Mouse (Mus musculus): ENCODE results near the gene Nf2. TPM values are rescaled to one million over a fixed set of nuclear protein-coding genes. Genes with fewer than 3 reads are reported as not detected.

Nf2 gene
- total and polyA plus RNA-seq, 3 experiments, result 45.2 to 103 (median 50.7) TPM

DNA sequence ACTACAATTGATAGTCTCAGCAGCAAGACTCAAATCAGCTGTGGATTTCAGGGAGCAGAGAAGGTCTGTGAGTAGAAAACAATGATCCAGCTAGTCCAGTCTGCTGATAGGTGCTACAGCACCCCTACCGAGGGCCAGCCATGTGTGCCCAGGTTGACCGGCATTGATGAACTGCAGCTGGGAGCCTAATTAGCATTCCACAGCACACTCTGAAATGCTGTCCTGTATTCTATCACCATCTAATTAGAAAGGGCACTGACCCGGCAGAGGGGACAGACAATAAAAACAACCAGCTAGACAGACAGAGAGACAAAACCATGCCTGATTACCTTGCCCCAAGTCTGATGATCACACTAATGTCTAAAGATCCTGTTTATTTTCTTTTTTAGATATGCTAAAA is 56.3 kb downstream of the Nf2 start:
- peaks cover 47 to 91% of the 10 kb centered on the region in 2 experiments for H3K36me3 ChIP-seq (replicated peaks in 1 of 2; ENCODE audit: control insufficient read depth in 1 of 2, insufficient read depth in 1 of 2, low read length in 1 of 2)
- in situ Hi-C loops (cut with MboI; ENCODE audit: low pct_ligation_motif_present, low pct_unique_long_range_greater_than_20kb, low sequenced_read_pairs), result no loop called here

GRCm38 (mm10) chr11:4791549-4791948 is 57.8 kb downstream of the Nf2 start:
- TF ChIP-seq POLR2AphosphoS2 (IDR thresholded peaks at IDR 0.05; ENCODE audit: low read depth, low read length) (no peak), ZNF384 (IDR thresholded peaks at IDR 0.05; ENCODE audit: low read depth, low read length) (no peak), BHLHE40 (IDR thresholded peaks at IDR 0.05; ENCODE audit: low read depth, low read length) (no peak), ZMIZ1 (IDR thresholded peaks at IDR 0.05; ENCODE audit: low read depth, low read length) (no peak), CHD1 (IDR thresholded peaks at IDR 0.05; ENCODE audit: low read depth, low read length) (no peak), JUN (IDR thresholded peaks at IDR 0.05; ENCODE audit: insufficient read depth, low read depth, low read length) (no peak), E2F4 (IDR thresholded peaks at IDR 0.05; ENCODE audit: insufficient replicate concordance, low read depth, low read length) (no peak)
- dilution Hi-C loops (cut with MboI; ENCODE audit: extremely low pct_ligation_motif_present, extremely low pct_unique_long_range_greater_than_20kb, low sequenced_read_pairs), result no loop called here
- H3K79me2 ChIP-seq (replicated peaks; ENCODE audit: control insufficient read depth, extremely low read depth, insufficient read depth, poor library complexity, severe bottlenecking), result no peaks in the 10 kb centered on the region

More for the DNA sequence above, 56.3 kb downstream of the Nf2 start:
- Histone ChIP-seq H3K27ac (ENCODE audit: insufficient read depth, low read depth) (no peak overlapping the region), H3K9me3 (replicated peaks; ENCODE audit: low read length) (peaks cover 8% of the 10 kb centered on the region), H3K4me2 (ENCODE audit: insufficient read depth, low read depth, poor library complexity, severe bottlenecking) (no peak overlapping the region), H3K4me3 (replicated peaks in 1 of 3; ENCODE audit: low read depth in 2 of 3, low read length in 2 of 3, poor library complexity in 1 of 3) (no peak overlapping the region), H3K79me2 (replicated peaks; ENCODE audit: control insufficient read depth, extremely low read depth, insufficient read depth, poor library complexity, severe bottlenecking) (no peaks in the 10 kb centered on the region), H3K9ac (ENCODE audit: insufficient read depth, low read depth) (no peak overlapping the region), H3K27me3 (replicated peaks) (no peaks in the 10 kb centered on the region), H3K4me1 (ENCODE audit: control insufficient read depth in 1 of 2, insufficient read depth in 2 of 2) (no peaks in the 10 kb centered on the region)
- TF ChIP-seq POLR2AphosphoS2 (IDR thresholded peaks at IDR 0.05; ENCODE audit: low read depth, low read length) (no peak), JUN (IDR thresholded peaks at IDR 0.05; ENCODE audit: insufficient read depth, low read depth, low read length) (no peak), SIN3A (IDR thresholded peaks at IDR 0.05; ENCODE audit: low read length) (no peak), NELFE (IDR thresholded peaks at IDR 0.05; ENCODE audit: low read depth, low read length) (no peak), ZC3H11A (IDR thresholded peaks at IDR 0.05; ENCODE audit: low read depth, low read length) (no peak), HCFC1 (IDR thresholded peaks at IDR 0.05; ENCODE audit: low read depth, low read length) (no peak), USF1 (IDR thresholded peaks at IDR 0.05; ENCODE audit: low read depth, low read length) (no peak), ZKSCAN1 (IDR thresholded peaks at IDR 0.05; ENCODE audit: borderline replicate concordance, low read depth, low read length) (no peak), ZNF384 (IDR thresholded peaks at IDR 0.05; ENCODE audit: low read depth, low read length) (no peak), EP300 (IDR thresholded peaks at IDR 0.05; ENCODE audit: low read length) (no peak), ZMIZ1 (IDR thresholded peaks at IDR 0.05; ENCODE audit: low read depth, low read length) (no peak)
- no peak for DNase-seq (ENCODE audit: extremely low read depth)
- dilution Hi-C loops (cut with MboI; ENCODE audit: extremely low pct_ligation_motif_present, extremely low pct_unique_long_range_greater_than_20kb, low sequenced_read_pairs), result no loop called here

More at GRCm38 (mm10) chr11:4791549-4791948, 57.8 kb downstream of the Nf2 start:
- Histone ChIP-seq H3K4me2 (ENCODE audit: insufficient read depth, low read depth, poor library complexity, severe bottlenecking) (no peak overlapping the region), H3K36me3 (replicated peaks in 1 of 2; ENCODE audit: control insufficient read depth in 1 of 2, insufficient read depth in 1 of 2, low read length in 1 of 2) (peaks cover 49 to 91% of the 10 kb centered on the region in 2 experiments), H3K9me3 (replicated peaks; ENCODE audit: low read length) (no peaks in the 10 kb centered on the region), H3K4me3 (replicated peaks in 1 of 3; ENCODE audit: low read depth in 2 of 3, low read length in 2 of 3, poor library complexity in 1 of 3) (no peak overlapping the region), H3K27me3 (replicated peaks) (no peaks in the 10 kb centered on the region), H3K9ac (ENCODE audit: insufficient read depth, low read depth) (no peak overlapping the region), H3K4me1 (ENCODE audit: control insufficient read depth in 1 of 2, insufficient read depth in 2 of 2) (no peaks in the 10 kb centered on the region), H3K27ac (ENCODE audit: insufficient read depth, low read depth) (no peak overlapping the region)
- in situ Hi-C loops (cut with MboI; ENCODE audit: low pct_ligation_motif_present, low pct_unique_long_range_greater_than_20kb, low sequenced_read_pairs), result no loop called here
- no peak for DNase-seq (ENCODE audit: extremely low read depth)

Measured in CH12.LX (cell line).